Mouse (Mus musculus) gastrocnemius, adult 2 months (tissue): Measurements from ENCODE around the gene Gpsm1. TPM values are rescaled to one million over a fixed set of nuclear protein-coding genes. Genes with fewer than 3 reads are reported as not detected.

Experiments
- DNase-seq: peaks from one replicate; pipeline ENCODE4 v3.0.0; 2022
- H3K27ac ChIP-seq: fragments of 200-600 bp; 2 replicates; pipeline ENCODE4 v1.8.1; 2022; ENCODE audit warnings: mild to moderate bottlenecking
- H3K4me3 ChIP-seq: fragments of 200-600 bp; 2 replicates; pipeline ENCODE4 v1.8.1; 2022; ENCODE audit warnings: mild to moderate bottlenecking, moderate library complexity
- CTCF ChIP-seq: fragments of 200-600 bp; IDR thresholded peaks from 2 replicates; pipeline ENCODE4 v1.8.1; 2022; ENCODE audit warnings: antibody characterized with exemption, mild to moderate bottlenecking, moderate library complexity
- intact Hi-C: fragments of 180-260 bp; cut with DNase I; formaldehyde crosslinking; loops from one replicate; pipeline ENCODE4 v1.15.1; 2025
- total RNA-seq, 2 experiments: library from RNA; stranded (reverse); gene quantifications; 2 replicates each; pipeline ENCODE4 v1.2.3; 2021

Gene Gpsm1
- total RNA-seq, 2 experiments from 2014 or later, result 2.3 to 2.6 TPM

- Histone ChIP-seq H3K27ac (no peak overlapping the region), H3K4me3 (no peak overlapping the region)
- no peak for TF ChIP-seq CTCF
- peak; percentile 40 for DNase-seq
- intact Hi-C loops, result loop anchor here (5.0 kb wide), 1 partner anchor 234 kb away; no protein-coding TSS in a partner anchor
Observed at GRCm38 (mm10) chr2:26327852-26328251, 12.5 kb downstream of the Gpsm1 start.

DNA sequence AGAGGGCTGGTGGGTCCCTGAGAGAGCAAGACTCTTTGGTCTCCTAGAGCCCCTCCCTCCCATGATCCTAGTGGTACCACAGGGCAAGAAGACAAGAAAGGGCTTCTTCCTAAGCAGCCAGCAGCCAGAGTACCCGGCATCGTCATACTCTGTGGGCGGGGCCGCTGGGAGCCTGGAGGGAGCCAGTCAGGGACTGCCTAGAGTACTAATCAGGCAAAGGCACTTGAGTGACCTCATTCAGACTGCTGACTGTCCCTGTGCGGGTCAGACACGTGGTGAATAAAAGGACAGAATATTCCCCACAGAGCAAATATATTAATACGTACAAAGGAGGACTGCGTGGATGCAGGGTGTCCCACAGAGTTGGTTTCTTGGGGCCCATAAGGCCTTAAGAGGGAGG, 14.1 kb downstream of the Gpsm1 start:
- intact Hi-C loops, result loop anchor here (5.0 kb wide), 1 partner anchor 233 kb away; no protein-coding TSS in a partner anchor
- Histone ChIP-seq H3K4me3 (no peak overlapping the region), H3K27ac (peak overlapping the region; percentile 63)
- no peak for TF ChIP-seq CTCF
- DNase-seq, result peak; percentile 68

DNA sequence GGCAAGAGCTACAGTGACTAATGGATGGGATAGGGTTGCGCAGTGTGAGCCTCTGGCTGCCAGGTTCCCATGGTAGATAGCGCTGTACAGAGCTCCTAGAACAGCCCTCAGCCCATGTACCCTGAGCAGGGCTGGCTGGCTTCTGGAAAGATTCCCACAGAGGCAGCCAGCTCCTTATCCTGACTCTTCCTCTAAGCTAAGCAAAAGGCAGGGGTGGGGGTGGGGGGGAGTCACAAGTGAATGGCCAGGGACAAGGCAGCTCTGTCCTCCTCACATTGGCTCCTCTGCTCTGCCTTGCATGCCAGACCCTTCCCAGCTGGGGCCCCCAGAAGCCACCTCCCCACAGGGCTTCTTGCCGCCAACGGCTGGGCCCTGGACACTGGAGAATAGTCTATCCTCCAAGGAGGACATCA, 14.7 kb downstream of the Gpsm1 start:
- intact Hi-C loops, result no loop called here
- TF ChIP-seq CTCF, result no peak
- no peak overlapping the region for H3K4me3 ChIP-seq
- H3K27ac ChIP-seq, result peak overlapping the region; percentile 63
- no peak for DNase-seq

- no peak for TF ChIP-seq CTCF
- no peak for DNase-seq
- intact Hi-C loops, result no loop called here
- Histone ChIP-seq H3K27ac (peak overlapping the region; percentile 51), H3K4me3 (no peak overlapping the region)
Observed at GRCm38 (mm10) chr2:26330702-26331101, 15.4 kb downstream of the Gpsm1 start.

- no peak for DNase-seq
- TF ChIP-seq CTCF, result no peak
- peak overlapping the region; percentile 24; the same call in 1 of the 2 replicates for H3K27ac ChIP-seq
- intact Hi-C loops, result no loop called here
- H3K4me3 ChIP-seq, result no peak overlapping the region
Observed at GRCm38 (mm10) chr2:26338302-26339203, 23.2 kb downstream of the Gpsm1 start.

- Histone ChIP-seq H3K27ac (no peak overlapping the region), H3K4me3 (no peak overlapping the region)
- DNase-seq, result no peak
- no peak for TF ChIP-seq CTCF
- intact Hi-C loops, result no loop called here
Observed at GRCm38 (mm10) chr2:26339204-26339551, 23.9 kb downstream of the Gpsm1 start.

GRCm38 (mm10) chr2:26341510-26341981, 26.2 kb downstream of the Gpsm1 start:
- Histone ChIP-seq H3K27ac (peak overlapping the region; percentile 66), H3K4me3 (no peak overlapping the region)
- TF ChIP-seq CTCF, result no peak
- no peak for DNase-seq
- intact Hi-C loops, result no loop called here

GRCm38 (mm10) chr2:26342044-26342443, 26.7 kb downstream of the Gpsm1 start:
- Histone ChIP-seq H3K27ac (peak overlapping the region; percentile 66), H3K4me3 (no peak overlapping the region)
- peak; percentile 79 for DNase-seq
- intact Hi-C loops, result no loop called here
- TF ChIP-seq CTCF, result no peak

DNA sequence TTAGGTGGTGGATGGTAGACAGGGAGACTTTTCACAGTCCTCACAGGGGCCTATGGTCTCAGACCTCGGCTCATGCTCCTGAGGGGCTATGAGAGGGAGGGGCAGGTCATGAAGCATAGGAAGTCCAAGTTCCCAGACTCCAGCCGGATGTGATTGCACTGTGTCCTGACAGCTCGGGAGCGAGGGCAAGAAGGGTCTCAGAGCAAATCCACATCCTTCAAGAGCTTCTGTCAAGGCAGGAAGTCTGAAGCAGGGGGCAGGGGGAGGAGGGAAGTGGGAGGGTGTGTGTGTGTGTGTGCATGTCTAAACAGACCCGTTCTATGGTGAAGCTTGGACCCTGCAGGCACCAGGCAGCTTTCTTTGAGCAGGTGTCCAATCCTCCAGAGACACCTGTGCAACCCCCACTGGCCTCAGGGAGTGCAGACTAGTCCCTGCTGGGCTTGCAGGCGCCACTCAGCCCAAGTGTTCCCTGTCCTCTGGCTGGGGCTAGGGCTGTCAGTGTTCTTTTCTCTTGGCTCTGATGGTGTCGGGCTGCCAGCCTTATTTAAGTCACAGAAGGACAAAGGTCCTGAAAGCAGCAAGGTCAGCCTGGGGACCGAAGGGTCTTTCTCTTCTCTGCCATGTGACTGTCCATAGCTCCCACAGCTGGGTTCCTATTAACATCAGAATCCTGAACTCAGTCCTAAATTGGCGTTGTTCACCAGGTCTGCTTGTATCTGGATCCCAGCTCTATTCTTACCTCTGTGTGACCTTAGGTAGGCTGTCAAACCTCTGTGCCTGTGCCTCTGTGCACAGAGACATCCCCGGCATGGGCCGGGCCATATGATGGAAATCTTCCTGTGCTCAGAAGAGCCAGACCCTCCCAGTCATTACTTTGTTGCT, 27.5 kb downstream of the Gpsm1 start:
- DNase-seq, result no peak
- Histone ChIP-seq H3K4me3 (no peak overlapping the region), H3K27ac (peak overlapping the region; percentile 66)
- no peak for TF ChIP-seq CTCF
- intact Hi-C loops, result no loop called here

DNA sequence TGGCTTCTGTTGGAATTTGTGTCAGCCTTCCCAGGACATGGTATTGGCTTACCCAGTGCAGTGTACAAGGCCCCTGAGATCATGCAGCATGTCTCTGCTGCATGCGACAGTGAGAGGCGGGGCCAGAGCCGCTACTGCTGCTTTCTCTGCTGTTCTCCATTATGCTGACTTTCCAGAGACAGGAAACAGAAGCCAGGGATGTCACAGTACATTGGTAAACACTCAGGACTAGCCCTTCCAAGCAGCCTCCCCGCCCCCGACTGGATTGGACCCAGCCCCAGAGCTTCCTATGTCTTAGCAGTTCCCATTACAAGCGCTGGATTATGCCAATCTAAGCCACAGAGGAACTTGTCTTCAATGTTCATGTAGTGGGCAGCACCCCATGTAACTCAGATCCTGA, 32.9 kb downstream of the Gpsm1 start:
- intact Hi-C loops, result no loop called here
- H3K27ac ChIP-seq, result no peak overlapping the region
- no peak overlapping the region for H3K4me3 ChIP-seq
- no peak for TF ChIP-seq CTCF
- DNase-seq, result no peak

- peak within 1 kb of the TSS; percentile 92 for H3K27ac ChIP-seq
- intact Hi-C loops, result loop anchor here (1.0 to 5.0 kb wide), 3 partner anchors 34 to 51 kb away; partner anchors contain the start of genes Entr1, Gpsm1 and Pmpca
Observed at GRCm38 (mm10) chr2:26351358-26352290, 36.3 kb downstream of the Gpsm1 start, which contains the start of gene Dnlz. TSS of gene Dnlz (minus strand) at chr2:26352110.

More at GRCm38 (mm10) chr2:26351358-26352290, 36.3 kb downstream of the Gpsm1 start, which contains the start of gene Dnlz:
- peak; percentile 83 for TF ChIP-seq CTCF
- DNase-seq, result peak; percentile 95
- peak within 1 kb of the TSS; percentile 95 for H3K4me3 ChIP-seq
